Comparison of ENCODE assay signal across 8 mouse cellular contexts in the genomic region with DNA sequence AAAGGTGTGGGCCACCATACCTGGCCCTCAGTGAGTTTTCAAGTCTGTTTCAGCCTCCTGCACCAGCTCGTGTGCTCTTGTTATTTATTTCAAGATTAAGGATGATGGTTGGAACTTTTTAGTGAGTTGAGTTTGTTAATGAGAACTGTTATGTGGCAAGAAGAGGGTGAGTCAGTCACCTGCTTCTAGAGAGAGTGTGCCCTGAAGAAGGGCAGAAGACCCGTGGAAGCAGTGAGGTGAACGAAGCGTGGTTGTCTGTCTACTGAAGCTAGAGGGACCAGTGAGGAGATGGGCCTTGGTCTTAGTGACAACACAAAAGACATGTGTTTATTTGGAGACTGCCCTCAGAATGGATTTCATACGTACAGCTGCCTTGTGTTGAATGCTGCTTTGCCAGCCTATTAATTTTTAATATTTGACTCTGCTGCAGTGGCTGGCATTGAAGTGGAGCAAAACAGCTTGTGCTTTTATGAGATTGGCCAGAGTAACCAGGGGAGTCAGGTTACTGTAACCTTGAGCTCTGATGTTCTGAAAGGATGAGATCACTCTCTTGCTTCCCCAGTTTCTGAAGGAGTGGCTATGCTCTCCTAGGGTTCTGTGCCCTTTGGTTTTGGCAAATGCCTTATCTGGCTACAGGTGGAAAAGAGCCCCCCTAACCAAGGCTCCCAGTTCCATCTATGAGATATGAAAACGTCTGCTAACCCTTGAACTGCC. TPM values are rescaled to one million over a fixed set of nuclear protein-coding genes. Genes with fewer than 3 reads are reported as not detected.
DNase-seq lines count a peak whose midpoint lies in the region; ATAC-seq and TF ChIP-seq lines count a peak whose summit lies in the region.

No protein-coding gene starts in this region.

- intact Hi-C loops in heart, adult 2 months (cut with DNase I): loop anchor here (2.0 kb wide), 1 partner anchor 19 kb away; no protein-coding TSS in a partner anchor
- intact Hi-C loops in heart, postnatal 14 days (cut with DNase I): no loop called here

- peak in 1 of 2 experiments; percentile 31 for DNase-seq in heart, adult 2 months
- DNase-seq in heart, postnatal 14 days: no peak
- peak; percentile 35 for DNase-seq in NIH3T3 (ENCODE audit: low read depth)
- no peak for DNase-seq in forebrain, embryonic 11.5 days (ENCODE audit: low spot score)
- DNase-seq in urinary bladder, postnatal 10 days (ENCODE audit: low spot score): no peak
- DNase-seq in urinary bladder, adult 18-20 months (ENCODE audit: low spot score in 2 of 2): no peak

- no peak for TF ChIP-seq CTCF in heart, adult 2 months (IDR thresholded peaks at IDR 0.05)

- no peak for ATAC-seq in heart, embryonic 13.5 days (ENCODE audit: extremely low read depth, insufficient number of reproducible peaks, low FRiP score, low TSS enrichment)
- ATAC-seq in limb, embryonic 15.5 days (ENCODE audit: insufficient number of reproducible peaks, low FRiP score, low TSS enrichment, low read depth): no peak
- no peak for ATAC-seq in forebrain, embryonic 11.5 days (replicated peaks; ENCODE audit: low FRiP score)

- no peak for TF ChIP-seq EP300 in heart, adult 2 months (IDR thresholded peaks at IDR 0.05; ENCODE audit: insufficient read depth, low read depth, low read length)

- no peak for TF ChIP-seq POLR2A in heart, adult 2 months (IDR thresholded peaks at IDR 0.05; ENCODE audit: insufficient read depth, low read depth, low read length)

- H3K79me2 ChIP-seq in heart, adult 2 months (replicated peaks; ENCODE audit: control insufficient read depth, insufficient read depth, low read length): peaks cover 5% of the 10 kb centered on the region

- no peaks in the 10 kb centered on the region for H3K27me3 ChIP-seq in heart, adult 2 months (ENCODE audit: control insufficient read depth, insufficient read depth, low read length)
- H3K27me3 ChIP-seq in heart, embryonic 13.5 days (replicated peaks): no peaks in the 10 kb centered on the region
- H3K27me3 ChIP-seq in limb, embryonic 15.5 days: no peaks in the 10 kb centered on the region
- H3K27me3 ChIP-seq in forebrain, embryonic 11.5 days (ENCODE audit: control insufficient read depth, insufficient read depth, low read length): no peaks in the 10 kb centered on the region

- H3K4me3 ChIP-seq in heart, adult 2 months: no peak overlapping the region
- no peak overlapping the region for H3K4me3 ChIP-seq in heart, embryonic 13.5 days
- no peak overlapping the region for H3K4me3 ChIP-seq in limb, embryonic 15.5 days
- no peak overlapping the region for H3K4me3 ChIP-seq in forebrain, embryonic 11.5 days (ENCODE audit: low read depth, low read length)

- peaks cover 5% of the 10 kb centered on the region; the same call in 1 of the 2 replicates for H3K4me1 ChIP-seq in heart, adult 2 months (ENCODE audit: control insufficient read depth, insufficient read depth, low read length)
- peaks cover 37% of the 10 kb centered on the region for H3K4me1 ChIP-seq in heart, embryonic 13.5 days
- H3K4me1 ChIP-seq in limb, embryonic 15.5 days: peaks cover 20% of the 10 kb centered on the region
- no peaks in the 10 kb centered on the region for H3K4me1 ChIP-seq in forebrain, embryonic 11.5 days (replicated peaks; ENCODE audit: control insufficient read depth, insufficient read depth, low read length)

- H3K4me2 ChIP-seq in heart, embryonic 13.5 days: 0 out of 2 replicates have a peak overlapping the region, but pooled peaks have one; percentile 1
- H3K4me2 ChIP-seq in limb, embryonic 15.5 days: no peak overlapping the region
- H3K4me2 ChIP-seq in forebrain, embryonic 11.5 days (ENCODE audit: low read depth, low read length, severe bottlenecking): no peak overlapping the region

- peak overlapping the region; percentile 78 for H3K27ac ChIP-seq in heart, adult 2 months
- peak overlapping the region; percentile 72 for H3K27ac ChIP-seq in heart, embryonic 13.5 days (replicated peaks)
- H3K27ac ChIP-seq in limb, embryonic 15.5 days: peak overlapping the region; percentile 27
- H3K27ac ChIP-seq in forebrain, embryonic 11.5 days (ENCODE audit: low read depth, low read length): no peak overlapping the region

- peaks cover 9% of the 10 kb centered on the region for H3K36me3 ChIP-seq in heart, adult 2 months (ENCODE audit: control insufficient read depth, insufficient read depth, low read length)
- H3K36me3 ChIP-seq in heart, embryonic 13.5 days: peaks cover 18% of the 10 kb centered on the region
- H3K36me3 ChIP-seq in limb, embryonic 15.5 days: peaks cover 9% of the 10 kb centered on the region; the same call in 1 of the 2 replicates
- no peaks in the 10 kb centered on the region for H3K36me3 ChIP-seq in forebrain, embryonic 11.5 days (ENCODE audit: control insufficient read depth, insufficient read depth, low read length)

- 53% methylated on average over 6 of the region's 6 CpGs for WGBS in heart, adult 2 months
- 48% methylated on average over 6 of the region's 6 CpGs for WGBS in heart, embryonic 13.5 days
- 52% methylated on average over 6 of the region's 6 CpGs for WGBS in limb, embryonic 15.5 days
- WGBS in forebrain, embryonic 11.5 days: 88% methylated on average over 6 of the region's 6 CpGs

- H3K9me3 ChIP-seq in heart, embryonic 13.5 days: no peaks in the 10 kb centered on the region
- no peaks in the 10 kb centered on the region for H3K9me3 ChIP-seq in limb, embryonic 15.5 days
- H3K9me3 ChIP-seq in forebrain, embryonic 11.5 days (ENCODE audit: control insufficient read depth, low read length): no peaks in the 10 kb centered on the region

- 0 out of 2 replicates have a peak overlapping the region, but pooled peaks have one; percentile 0 for H3K9ac ChIP-seq in heart, adult 2 months (ENCODE audit: low read depth, low read length)
- 0 out of 2 replicates have a peak overlapping the region, but pooled peaks have one; percentile 10 for H3K9ac ChIP-seq in heart, embryonic 13.5 days
- no peak overlapping the region for H3K9ac ChIP-seq in limb, embryonic 15.5 days
- no peak overlapping the region for H3K9ac ChIP-seq in forebrain, embryonic 11.5 days (ENCODE audit: low read length)

RNA-seq across cellular contexts. Expression of gene Aak1, which starts 36.7 kb away (rescaled TPM):
- total RNA-seq in heart, adult 2 months (2021): 10 to 100 TPM; 81.6 to 85.5 TPM
- 20.5 and 31.2 TPM in 2 replicates for polyA plus RNA-seq in heart, adult 2 months (2012; rRNA removed)
- total RNA-seq in heart, postnatal 14 days (2021): 100 to 1,000 TPM in 1 of 2 experiments, 10 to 100 TPM in 1; 89.4 to 100 TPM
- 16.1 and 18.2 TPM in 2 replicates for polyA plus RNA-seq in heart, embryonic 13.5 days (2015; fragmentation: Nextera tagmentation; extraction: Ambion mirVana)
- 15.3 and 16.7 TPM in 2 replicates for polyA plus RNA-seq in limb, embryonic 15.5 days (2015; fragmentation: Nextera tagmentation; extraction: Ambion mirVana)
- polyA plus RNA-seq in forebrain, embryonic 11.5 days (2014; fragmentation: Nextera tagmentation; extraction: Ambion mirVana): 21.9 and 23.2 TPM in 2 replicates

Comparison
In these comparisons a context has a peak if more than half of its experiments do, and no peak if none do; other contexts are left out.
1. H3K9ac ChIP-seq: peak in heart, adult 2 months (single experiment) and heart, embryonic 13.5 days (single experiment); none in limb, embryonic 15.5 days (single experiment) and forebrain, embryonic 11.5 days (single experiment).